Mouse (Mus musculus): ENCODE results near the gene Vipr2. TPM values are rescaled to one million over a fixed set of nuclear protein-coding genes. Genes with fewer than 3 reads are reported as not detected.
A peak's percentile ranks its signal among the peaks of the same experiment; 100 is the strongest.

Vipr2 gene
- total RNA-seq, 2 experiments from 2014 or later = 0.87 to 1.5 TPM

DNA sequence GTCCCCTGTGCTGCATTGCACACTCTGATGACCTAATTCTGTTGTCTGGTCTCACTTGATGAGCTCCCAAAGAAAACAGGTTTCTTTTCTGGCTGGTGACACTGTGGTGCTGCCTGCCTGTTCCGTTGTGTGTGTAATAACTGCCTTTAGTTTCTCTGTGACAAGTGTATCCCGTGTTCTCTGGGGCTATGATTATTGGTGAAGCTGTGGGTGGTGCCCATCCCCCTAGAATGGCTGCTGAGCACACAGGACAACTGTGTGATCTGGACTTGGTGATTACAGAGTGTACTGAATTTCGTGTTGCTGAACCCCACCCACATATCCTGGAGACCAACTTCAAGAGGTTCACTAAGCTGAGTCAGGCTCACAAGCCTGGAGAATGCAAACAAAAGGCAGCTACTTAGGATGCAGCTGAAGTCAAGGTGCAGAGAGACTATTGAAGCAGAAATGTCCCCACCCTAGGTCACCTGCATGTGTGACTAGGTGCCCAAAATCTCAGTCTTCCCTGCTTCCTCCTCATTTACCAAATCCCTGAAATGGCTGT is 18.9 kb downstream of the Vipr2 start:
- DNase-seq (ENCODE audit: low spot score) = no peak

DNA sequence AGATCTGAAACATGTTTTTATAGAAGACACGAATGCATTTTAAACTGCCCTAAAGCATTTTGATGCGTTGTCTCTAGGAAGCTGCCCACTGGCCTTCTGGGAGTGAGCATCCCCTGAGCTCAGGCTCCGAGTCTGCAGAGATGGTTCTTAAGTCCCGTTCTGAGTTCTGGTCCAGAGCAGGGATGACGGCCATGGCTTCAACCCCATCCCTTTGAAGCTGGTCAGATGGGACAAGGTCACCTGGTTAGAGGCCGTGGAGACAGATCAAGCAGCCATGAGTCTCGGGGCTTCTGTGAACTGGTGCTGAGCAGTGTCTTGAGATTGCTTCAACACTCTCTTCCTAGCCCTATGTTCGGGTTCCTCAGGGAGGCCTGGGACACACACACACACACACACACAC is 19.6 kb downstream of the Vipr2 start:
- no peak for DNase-seq (ENCODE audit: low spot score)

DNA sequence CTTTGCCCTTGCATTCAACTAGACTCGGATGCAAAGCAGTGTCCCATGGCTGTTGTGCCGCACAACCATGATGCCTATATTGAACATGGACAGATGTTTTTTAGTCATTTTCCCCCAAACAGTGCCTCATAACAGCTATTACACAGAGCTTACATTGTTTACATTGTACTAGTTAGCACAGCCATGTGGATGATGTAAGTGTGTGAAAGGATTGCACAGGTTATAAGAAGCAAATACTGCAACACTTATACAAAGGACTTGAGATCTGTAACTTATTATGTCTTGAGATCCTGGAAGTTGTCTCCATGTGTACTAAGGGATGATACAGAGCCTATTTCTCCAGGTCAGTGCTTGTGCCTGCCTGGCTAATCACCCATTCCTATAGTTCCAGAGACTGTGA is 24.4 kb downstream of the Vipr2 start:
- no peak for DNase-seq (ENCODE audit: low spot score)

DNA sequence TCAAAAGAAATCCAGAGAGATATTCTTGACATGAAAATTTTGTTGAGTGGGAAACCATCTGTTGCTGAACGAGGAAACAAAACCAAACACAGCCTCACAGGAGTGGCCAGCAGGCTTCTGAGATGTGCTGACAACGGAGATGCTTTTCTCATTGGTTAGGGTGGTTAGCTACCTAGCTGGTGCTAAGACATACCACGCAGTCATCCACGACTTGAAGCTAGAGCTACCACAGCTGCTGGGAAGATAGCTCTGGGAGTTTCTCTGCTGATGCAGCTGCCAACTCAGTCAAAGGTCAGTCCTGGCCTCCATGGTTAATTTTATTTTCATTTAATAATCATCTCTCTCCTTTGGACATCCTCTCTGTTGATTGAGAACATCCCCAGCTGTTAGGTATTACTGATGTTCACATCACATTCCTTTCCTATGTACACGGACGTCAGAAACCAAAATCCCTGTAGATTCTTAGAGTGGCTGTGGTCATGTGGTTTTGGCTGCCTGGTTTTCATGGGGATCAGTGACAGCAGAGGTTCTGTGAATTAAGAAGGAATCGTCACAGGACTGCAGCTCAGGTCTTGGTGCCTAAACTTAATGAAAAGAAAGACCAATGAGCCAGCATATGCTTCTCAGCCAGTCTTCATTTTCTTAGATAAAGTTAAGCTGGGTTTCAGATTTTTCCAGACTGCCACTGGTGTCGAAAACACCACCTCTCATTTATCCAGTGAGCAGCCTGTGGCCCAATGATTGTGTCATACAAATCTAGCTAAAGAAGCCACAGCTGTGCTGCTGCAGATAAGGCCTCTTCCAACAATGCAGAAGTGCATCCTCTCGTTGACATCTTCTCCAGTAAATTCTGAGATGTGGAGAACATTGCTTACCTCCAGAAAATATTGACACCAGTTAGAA is 32.2 kb downstream of the Vipr2 start:
- DNase-seq (ENCODE audit: low spot score) = no peak

DNA sequence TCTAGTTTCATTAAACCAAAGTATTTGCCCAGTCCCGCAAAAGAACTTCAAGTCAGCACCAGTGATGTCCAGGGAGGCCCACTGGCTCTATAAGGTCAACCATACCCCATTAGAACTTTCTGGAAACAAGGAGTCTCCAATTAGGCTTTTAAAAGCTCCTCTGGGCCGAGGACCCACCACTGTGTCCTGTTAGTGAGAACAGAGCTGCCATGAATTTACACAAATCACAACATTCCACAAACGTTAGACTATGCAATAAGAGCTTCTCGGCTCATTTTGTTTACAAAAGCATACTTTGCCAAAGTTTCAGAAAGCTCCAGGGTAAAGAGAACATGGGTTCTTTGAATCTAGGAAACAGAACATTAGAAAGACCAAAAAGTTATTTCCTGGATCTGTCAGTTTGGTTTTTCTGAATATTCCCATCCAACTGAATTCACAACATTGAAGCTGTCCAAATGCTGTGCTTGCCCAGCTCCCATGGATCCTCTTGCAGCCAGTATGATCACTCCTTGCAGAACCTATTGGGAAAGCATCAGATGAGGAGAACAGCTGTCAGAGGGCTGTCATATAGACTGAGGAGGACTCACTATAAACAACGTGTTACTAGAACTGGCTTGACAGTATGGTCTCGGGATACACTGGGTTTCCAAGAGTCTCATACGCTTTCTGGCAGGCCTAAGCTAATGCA is 33.6 kb downstream of the Vipr2 start:
- no peak for DNase-seq (ENCODE audit: low spot score)

DNA sequence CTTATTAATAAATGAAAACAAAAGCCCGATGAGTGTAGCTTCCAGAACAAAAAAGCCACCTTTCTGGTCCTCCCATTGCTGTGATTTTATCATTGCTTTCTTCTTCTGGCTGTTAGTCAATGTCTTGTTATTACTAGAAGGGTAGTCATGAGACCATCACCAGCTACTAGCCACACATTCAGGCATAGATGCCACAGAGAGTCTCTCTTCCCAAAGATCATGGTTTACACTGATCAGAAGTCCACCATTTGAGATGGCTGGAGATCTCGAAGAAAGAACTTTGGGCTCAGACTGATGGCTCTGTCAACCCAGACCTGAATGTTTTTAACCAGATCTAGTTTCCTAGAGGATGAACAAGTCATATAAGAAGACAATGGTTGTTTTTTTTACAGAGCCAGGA is 38.3 kb downstream of the Vipr2 start:
- no peak for DNase-seq (ENCODE audit: low spot score)

DNA sequence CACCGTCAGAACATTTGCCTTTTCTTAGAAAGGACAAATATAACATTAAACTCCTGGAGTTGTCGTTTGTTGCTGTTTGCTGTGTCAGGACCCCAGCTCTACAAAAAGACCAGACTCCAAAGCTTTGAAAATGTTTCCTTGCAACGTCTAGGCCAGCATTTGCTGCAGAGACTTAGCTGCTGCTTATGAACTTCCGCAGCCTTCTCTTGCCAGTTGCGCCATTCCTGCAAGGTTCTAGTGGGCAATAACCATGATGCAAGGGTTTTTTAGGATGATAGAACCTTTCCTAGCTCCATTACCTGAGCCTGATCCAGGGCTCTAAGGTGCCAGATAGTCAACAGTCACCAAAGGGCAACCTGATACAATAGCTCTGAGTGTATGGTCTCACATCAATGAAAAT is 38.9 kb downstream of the Vipr2 start:
- no peak for DNase-seq (ENCODE audit: low spot score)

DNA sequence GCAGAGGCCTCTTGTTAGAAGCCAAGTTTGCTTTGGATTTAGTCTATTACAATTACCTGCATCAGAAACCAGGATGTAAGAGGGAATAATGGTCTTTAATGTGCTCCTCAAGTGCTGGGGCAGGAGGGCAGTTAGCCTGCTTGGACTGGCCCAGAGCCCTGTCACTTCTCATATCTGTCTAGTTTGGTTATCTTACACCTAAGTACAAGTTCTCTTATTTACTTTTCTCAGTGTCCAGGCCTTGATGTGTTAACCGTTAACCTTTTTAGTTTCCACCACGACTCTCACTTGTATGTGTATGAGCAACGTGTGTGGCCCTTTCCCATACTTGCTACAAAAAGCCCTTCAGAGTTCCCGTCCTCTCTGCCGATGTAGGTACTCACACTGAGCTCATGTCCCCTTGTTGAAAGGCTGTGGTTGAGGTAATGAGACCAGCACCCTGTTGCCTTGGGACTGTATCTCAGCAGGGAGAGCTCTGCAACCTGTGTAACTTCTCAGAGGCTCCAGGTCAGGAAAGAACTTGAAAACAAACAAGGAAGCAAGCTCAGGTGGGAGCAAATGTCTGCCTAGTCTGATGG is 39.9 kb downstream of the Vipr2 start:
- no peak for DNase-seq (ENCODE audit: low spot score)

DNA sequence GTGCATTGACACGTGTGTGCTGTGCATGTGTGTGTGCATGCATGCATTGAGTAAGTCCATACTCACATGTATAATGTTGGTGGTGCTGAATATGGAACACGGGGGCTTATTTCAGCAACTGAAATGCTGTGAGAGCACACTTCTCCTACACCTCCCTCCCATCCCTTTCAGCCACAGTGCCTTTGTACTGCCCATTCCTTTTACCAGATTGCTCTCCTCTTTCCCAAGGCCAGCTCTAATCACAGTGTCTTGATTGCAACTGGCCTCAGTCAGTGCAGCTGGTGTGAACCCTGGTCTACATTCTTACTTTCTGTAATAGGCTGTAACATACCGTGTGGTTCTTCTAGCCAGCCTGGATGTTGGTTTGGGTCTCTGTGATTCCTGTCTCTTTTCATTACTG is 41.5 kb downstream of the Vipr2 start:
- no peak for DNase-seq (ENCODE audit: low spot score)

DNA sequence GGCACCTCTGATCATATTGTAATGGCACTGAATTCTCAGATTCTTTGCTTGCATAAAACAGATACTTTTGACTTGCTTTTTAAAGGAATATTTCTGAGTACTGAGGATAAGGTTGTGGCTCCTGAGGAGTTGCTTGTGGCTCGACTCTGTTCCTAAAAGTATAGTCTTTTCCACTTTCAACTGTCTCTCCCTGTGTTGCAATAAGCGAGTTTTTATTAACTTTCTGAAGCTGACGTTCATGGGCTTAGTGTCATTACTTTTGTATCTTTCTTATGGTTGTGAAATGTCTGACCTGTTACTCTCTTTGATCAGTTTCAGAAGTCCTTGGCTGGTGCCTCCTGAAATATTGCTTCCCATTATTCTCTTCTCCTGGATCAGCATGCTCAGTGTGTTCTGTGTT is 46.3 kb downstream of the Vipr2 start:
- no peak for DNase-seq (ENCODE audit: low spot score)

DNA sequence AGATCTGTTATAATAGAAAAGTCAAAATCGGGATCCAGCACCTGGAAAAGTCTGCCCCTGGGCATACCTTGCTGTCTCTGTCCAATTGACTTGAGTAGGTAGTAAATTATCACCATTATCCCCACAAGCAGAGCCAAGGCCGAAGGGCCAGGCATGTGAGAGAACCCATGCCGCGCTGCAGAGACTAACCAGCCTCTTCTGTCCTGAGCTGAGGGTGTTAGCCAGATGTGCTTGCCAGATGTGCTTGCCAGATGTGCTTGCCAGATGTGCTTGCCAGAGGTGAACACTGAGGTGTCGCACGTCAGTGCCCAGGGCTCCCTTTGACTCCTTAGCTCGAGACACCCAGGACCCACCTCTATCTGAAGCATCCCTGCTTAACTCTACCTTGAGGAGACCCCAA is 53.4 kb downstream of the Vipr2 start:
- no peak for DNase-seq (ENCODE audit: low spot score)

DNA sequence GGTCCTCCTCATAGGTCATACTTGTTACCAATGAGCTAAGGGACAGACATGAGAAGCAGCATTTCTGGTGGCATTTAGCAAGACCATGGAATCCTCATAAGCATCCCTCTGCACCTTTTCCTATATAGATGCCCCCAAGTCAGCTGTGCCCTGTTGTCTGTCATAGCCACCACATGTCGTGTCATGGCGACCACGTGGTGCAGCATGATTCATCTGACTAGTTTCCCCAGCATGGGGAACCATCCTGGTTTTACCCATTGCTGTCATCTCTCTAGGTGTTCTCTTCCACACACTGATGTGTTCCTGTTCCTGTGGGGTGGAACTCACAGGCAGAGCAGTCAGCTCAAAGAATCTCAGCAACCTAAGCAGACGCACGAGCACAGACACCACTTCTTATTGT is 55.4 kb downstream of the Vipr2 start:
- DNase-seq (ENCODE audit: low spot score) = no peak

DNA sequence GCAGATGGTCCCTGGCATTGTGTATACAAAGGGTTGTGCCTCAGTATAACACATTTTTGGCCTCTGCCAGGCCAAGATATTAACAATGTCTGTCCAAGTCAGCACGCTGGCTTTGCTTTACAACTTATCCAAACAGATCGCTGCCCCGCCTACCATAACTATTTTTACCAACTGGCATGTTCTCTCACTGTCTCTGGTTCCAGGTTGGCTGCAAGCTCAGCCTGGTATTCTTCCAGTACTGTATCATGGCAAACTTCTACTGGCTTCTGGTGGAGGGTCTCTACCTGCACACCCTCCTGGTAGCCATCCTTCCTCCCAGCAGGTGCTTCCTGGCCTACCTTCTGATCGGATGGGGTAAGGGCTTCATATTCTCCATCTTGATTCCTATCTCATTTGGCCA is 58.4 kb downstream of the Vipr2 start:
- DNase-seq (ENCODE audit: low spot score) = peak; percentile 55

DNA sequence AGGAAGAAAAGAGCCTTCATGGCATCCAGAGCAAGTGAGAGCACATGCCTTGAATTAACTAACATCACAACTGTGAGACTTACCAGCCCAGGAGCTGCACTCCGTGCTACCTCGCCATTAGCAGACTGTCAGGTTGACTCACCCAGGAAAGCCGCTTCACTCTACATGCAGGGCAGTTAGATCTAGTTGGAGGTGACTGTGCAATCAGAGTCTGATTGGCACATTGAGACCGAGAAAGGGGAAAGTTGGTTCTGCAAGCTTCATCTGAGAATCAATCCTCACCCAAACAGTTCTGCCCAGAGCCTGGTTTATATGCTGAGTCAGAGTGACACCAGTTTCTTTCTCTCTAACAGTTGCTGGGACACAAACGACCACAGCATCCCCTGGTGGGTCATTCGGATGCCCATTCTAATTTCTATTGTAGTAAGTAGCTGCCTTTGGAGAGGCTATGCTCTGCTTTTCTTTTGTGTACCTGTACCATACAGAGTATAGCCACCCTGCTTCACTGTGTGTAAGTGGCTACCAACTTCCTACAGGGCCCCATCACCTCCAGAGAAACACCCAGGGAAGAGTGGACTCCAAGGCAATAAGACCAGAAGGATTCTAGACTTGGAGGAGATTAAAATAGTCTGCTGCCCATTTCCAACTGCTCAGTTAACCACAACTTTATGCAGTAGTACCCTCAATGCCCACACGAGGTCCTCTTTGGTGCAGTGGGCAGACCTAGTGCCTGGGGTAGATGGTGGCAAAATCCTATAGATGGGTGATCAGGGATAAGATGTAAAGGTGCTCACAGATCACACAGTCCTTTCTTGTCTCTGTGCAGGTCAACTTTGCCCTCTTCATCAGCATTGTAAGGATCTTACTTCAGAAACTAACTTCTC is 61.0 kb downstream of the Vipr2 start:
- DNase-seq (ENCODE audit: low spot score) = no peak

DNA sequence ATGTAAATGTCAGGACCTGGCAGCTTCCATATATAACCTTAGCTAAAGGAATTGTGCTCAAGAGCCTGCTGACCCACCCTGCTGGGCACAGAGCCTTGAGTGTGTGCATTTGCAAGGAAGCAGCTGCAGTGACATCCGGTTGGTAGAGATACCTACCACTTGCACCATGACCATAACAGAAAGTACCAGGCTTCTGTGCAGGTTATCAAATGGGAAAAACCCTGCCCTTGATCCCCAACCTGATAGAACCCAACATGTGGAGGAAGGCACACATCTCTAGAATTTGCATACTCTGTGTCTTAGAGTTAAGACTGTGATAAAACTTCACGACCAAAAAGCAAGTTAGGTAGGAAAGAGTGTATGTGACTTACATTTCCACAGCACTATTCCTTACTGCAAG is 63.1 kb downstream of the Vipr2 start:
- DNase-seq (ENCODE audit: low spot score) = no peak

DNA sequence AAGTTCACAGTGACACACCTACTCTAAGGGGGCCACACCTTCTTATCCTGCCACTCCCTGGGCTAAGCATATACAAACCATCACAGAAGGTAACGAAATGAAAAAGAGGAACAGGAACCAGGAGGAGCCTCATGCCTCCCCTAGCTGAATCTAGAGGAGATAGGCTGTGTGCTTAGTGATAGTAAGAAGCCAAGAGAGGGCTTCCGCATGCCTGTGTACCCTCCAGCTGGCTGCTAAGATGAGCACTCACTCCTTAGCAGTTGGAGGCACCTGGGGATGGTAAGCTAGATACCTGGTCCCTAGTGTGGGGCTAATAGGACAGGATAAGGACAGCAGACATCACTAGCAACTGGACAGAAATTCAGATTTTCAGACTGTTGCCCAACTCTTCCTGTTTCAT is 64.3 kb downstream of the Vipr2 start:
- DNase-seq (ENCODE audit: low spot score) = no peak

DNA sequence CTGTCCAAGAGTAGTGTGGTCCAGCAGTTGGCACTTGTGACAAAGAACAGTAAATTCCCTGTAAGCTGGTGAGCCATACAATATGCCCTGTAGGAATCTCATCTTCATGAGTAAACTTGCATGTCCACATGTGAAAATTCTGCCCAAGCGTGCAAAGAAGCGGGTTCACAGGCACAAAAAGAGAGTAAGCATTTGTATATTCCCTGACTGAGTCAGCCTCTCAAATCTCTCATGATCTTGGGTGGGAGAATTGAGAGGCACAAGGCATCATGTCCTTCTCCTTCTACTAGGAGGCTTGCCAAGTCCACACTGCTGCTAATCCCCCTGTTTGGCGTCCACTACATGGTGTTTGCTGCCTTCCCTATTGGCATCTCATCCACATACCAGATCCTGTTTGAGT is 64.9 kb downstream of the Vipr2 start:
- no peak for DNase-seq (ENCODE audit: low spot score)

DNA sequence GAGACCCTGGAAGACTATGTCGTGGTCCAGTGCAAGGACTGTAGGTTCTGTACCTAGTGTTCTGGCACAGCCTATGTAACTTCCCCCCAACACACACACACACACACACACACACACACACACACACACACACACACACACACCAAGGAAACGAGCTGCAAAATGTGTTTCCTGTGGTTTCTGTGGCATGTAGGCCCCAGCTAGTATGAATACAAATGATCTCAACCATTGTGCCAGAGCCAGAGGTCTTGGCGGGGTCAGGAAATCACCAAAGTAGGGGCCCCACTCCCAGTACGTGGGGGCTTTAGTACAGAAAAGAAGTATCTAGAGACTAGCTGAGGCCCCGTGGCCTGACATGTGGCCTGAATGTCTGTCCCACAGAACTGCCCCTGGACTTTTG is 67.7 kb downstream of the Vipr2 start:
- DNase-seq (ENCODE audit: low spot score) = no peak

DNA sequence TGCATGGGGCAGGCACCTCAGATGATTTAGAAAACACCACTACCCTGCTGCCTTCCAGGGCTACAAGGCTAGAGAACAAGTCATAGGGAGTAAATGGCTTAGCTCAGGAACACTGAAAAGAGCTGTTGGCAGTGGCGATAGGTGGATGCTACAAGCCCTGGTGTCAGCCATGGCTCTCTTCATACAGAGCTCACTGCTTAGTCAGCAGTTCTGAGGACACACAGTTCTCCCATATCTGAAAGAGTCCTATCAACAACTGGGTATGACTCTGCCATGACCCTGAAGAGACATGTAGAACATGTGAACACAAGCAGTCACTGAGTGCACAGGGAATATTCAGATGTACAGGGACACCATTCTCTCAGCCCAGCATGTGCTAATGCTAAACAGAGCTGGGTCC is 68.2 kb downstream of the Vipr2 start:
- DNase-seq (ENCODE audit: low spot score) = no peak

DNA sequence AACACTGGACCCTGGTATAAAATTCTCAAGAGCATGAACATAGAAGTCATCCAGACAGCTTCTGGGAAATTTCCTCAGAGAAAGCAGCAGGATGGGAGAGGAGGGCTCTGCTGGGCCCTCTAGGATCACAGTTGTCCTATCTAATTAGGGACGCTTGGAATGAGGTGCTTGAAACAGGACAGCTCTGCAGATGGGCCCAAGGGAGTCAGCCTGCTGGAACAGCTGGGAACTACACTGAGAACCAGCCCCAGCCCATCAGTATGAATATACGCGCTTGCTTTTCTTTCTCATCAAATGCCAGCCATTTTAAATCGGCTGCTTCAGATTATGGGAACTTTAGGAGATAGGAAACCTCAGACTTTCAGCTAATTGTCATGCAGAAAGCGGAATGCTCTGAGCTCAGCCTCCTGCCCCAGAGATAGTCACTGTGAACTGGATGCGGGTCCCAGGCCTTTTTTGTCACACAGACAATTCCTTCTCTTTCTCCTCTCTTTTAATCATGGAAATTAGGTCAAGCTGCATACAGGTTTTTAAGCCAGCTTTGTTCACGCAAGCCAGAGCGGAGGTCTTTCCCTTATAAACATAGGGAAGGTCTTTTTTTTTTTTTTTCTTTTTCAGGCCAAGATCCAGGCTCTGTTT is 69.6 kb downstream of the Vipr2 start:
- no peak for DNase-seq (ENCODE audit: low spot score)

DNA sequence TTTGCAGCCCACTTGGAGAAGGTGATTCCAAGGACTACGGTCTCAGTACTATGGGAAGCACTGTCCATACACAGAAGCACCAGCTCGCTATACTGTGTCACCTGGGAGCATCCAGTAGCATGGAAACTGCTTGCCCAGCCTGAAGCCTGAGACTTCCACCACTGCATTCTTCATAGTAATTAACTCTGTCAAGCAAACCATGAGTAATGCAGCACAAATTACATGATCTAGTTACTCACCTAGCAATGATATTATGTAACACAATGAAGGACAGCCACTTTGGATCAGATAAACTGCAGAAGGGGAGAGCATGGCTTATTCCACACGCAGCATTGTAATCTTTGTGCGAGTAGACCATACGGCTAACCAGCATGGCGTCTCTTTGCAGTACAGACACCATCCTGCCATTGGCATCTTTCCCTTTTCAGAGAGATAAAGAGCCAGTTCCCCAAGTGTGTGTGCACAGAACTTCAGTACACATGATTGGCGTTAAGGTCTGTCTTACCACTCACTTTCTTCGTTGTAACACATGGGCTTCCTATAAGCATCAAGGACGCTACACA is 75.4 kb downstream of the Vipr2 start:
- no peak for DNase-seq (ENCODE audit: low spot score)

Data from gastrocnemius, adult 18-20 months (tissue).